ENCODE assay signal across 8 mouse cellular contexts in genomic region chr9:74904866-74905508, GRCm38 (mm10). TPM values are rescaled to one million over a fixed set of nuclear protein-coding genes. Genes with fewer than 3 reads are reported as not detected.
DNase-seq lines count a peak whose midpoint lies in the region; ATAC-seq lines count a peak whose summit lies in the region.

No protein-coding gene starts in this region.

- H3K27me3 ChIP-seq in intestine, embryonic 16.5 days (replicated peaks; ENCODE audit: control insufficient read depth, insufficient read depth, low read length) = no peaks in the 10 kb centered on the region
- no peaks in the 10 kb centered on the region for H3K27me3 ChIP-seq in midbrain, embryonic 11.5 days (ENCODE audit: control insufficient read depth, insufficient read depth, low read length)

- H3K4me2 ChIP-seq in intestine, embryonic 16.5 days (ENCODE audit: low read depth, low read length) = no peak overlapping the region
- no peak overlapping the region for H3K4me2 ChIP-seq in midbrain, embryonic 11.5 days

- intact Hi-C loops in left cerebral cortex, postnatal 10 days (cut with DNase I) = loop anchor here (5.0 to 10.0 kb wide), 2 partner anchors 132 to 370 kb away; partner anchors contain the start of gene Arpp19

- DNase-seq in urinary bladder, adult 18-20 months (ENCODE audit: low spot score in 2 of 2) = peak; percentile 34 to 57
- no peak for DNase-seq in urinary bladder, postnatal 10 days (ENCODE audit: low spot score)
- peak; percentile 48 to 78 for DNase-seq in cerebellum, postnatal 36 days
- peak; percentile 25 to 35 for DNase-seq in gastrocnemius, adult 8-10 months (ENCODE audit: low spot score in 2 of 2)
- peak; percentile 54 to 69 for DNase-seq in left cerebral cortex, postnatal 10 days (ENCODE audit: extremely low spot score in 1 of 2, low spot score in 2 of 2)
- peak; percentile 98 for DNase-seq in midbrain, embryonic 11.5 days (ENCODE audit: low spot score, missing footprints)
- DNase-seq in spleen, postnatal 36 days (ENCODE audit: low spot score in 2 of 2) = peak; percentile 48 to 64

- H3K4me3 ChIP-seq in intestine, embryonic 16.5 days (ENCODE audit: low read length) = no peak overlapping the region
- H3K4me3 ChIP-seq in midbrain, embryonic 11.5 days (ENCODE audit: low read depth, low read length) = no peak overlapping the region

- H3K9me3 ChIP-seq in intestine, embryonic 16.5 days (ENCODE audit: control insufficient read depth, low read length) = no peaks in the 10 kb centered on the region
- no peaks in the 10 kb centered on the region for H3K9me3 ChIP-seq in midbrain, embryonic 11.5 days (ENCODE audit: control insufficient read depth, low read length)

- H3K9ac ChIP-seq in intestine, embryonic 16.5 days (ENCODE audit: low read depth, low read length) = no peak overlapping the region
- H3K9ac ChIP-seq in midbrain, embryonic 11.5 days (ENCODE audit: low read length) = no peak overlapping the region

- no peak overlapping the region for H3K27ac ChIP-seq in intestine, embryonic 16.5 days (ENCODE audit: low read length)
- H3K27ac ChIP-seq in midbrain, embryonic 11.5 days (ENCODE audit: low read depth, low read length) = no peak overlapping the region

- ATAC-seq in intestine, embryonic 16.5 days = peak; percentile 68
- ATAC-seq in midbrain, embryonic 11.5 days (ENCODE audit: low FRiP score) = peak; percentile 69

- WGBS in intestine, embryonic 16.5 days = 6% methylated on average over 7 of the region's 7 CpGs
- WGBS in midbrain, embryonic 11.5 days = 23% methylated on average over 7 of the region's 7 CpGs

- no peaks in the 10 kb centered on the region for H3K36me3 ChIP-seq in intestine, embryonic 16.5 days (ENCODE audit: control insufficient read depth, insufficient read depth, low read length)
- H3K36me3 ChIP-seq in midbrain, embryonic 11.5 days (ENCODE audit: control insufficient read depth, insufficient read depth, low read length) = no peaks in the 10 kb centered on the region

- H3K4me1 ChIP-seq in intestine, embryonic 16.5 days (ENCODE audit: control insufficient read depth, insufficient read depth, low read length) = no peaks in the 10 kb centered on the region; the same call in 1 of the 2 replicates
- no peaks in the 10 kb centered on the region for H3K4me1 ChIP-seq in midbrain, embryonic 11.5 days (ENCODE audit: control insufficient read depth, insufficient read depth, low read length)

RNA-seq across cellular contexts. Expression of gene Onecut1, which starts 43.3 kb away (rescaled TPM):
- total RNA-seq in gastrocnemius, adult 8-10 months (2022) = not detected
- polyA plus RNA-seq in intestine, embryonic 16.5 days (2015; fragmentation: Nextera tagmentation; extraction: Ambion mirVana) = 0.82 and 0.92 TPM in 2 replicates
- under 1 TPM; 0.09 to 0.12 TPM for total RNA-seq in left cerebral cortex, postnatal 10 days (2021)
- 14.7 and 14.8 TPM in 2 replicates for polyA plus RNA-seq in midbrain, embryonic 11.5 days (2014; fragmentation: Nextera tagmentation; extraction: Ambion mirVana)

RNA-seq across cellular contexts. Expression of gene Fam214a, which starts 47.7 kb away (rescaled TPM):
- total RNA-seq in gastrocnemius, adult 8-10 months (2022) = 10 to 100 TPM; 19.4 to 35.5 (median 24.3) TPM
- polyA plus RNA-seq in intestine, embryonic 16.5 days (2015; fragmentation: Nextera tagmentation; extraction: Ambion mirVana) = 7.6 and 8.6 TPM in 2 replicates
- total RNA-seq in left cerebral cortex, postnatal 10 days (2021) = 10 to 100 TPM; 25.9 to 33.9 TPM
- polyA plus RNA-seq in midbrain, embryonic 11.5 days (2014; fragmentation: Nextera tagmentation; extraction: Ambion mirVana) = 17.6 and 18.9 TPM in 2 replicates
